Mouse (Mus musculus) embryo, embryonic 9.5 days (tissue): Measurements from ENCODE around the gene Sys1.
A peak's percentile ranks its signal among the peaks of the same experiment; 100 is the strongest.

Experiments used
- DNase-seq: peaks from one replicate; pipeline ENCODE4 v3.0.0-alpha.2; 2017; ENCODE audit errors: extremely low spot score

Sys1 gene

GRCm38 (mm10) chr2:164456864-164457300, at the start of gene Sys1:
Sys1 (plus strand) TSS chr2:164456964.
- peak; percentile 53 for DNase-seq

- DNase-seq: peak; percentile 73
Observed at GRCm38 (mm10) chr2:164407708-164408107, 49.1 kb upstream of the Sys1 start.

GRCm38 (mm10) chr2:164414167-164414566, 42.6 kb upstream of the Sys1 start:
- no peak for DNase-seq

- no peak for DNase-seq
Observed at GRCm38 (mm10) chr2:164414581-164414980, 42.2 kb upstream of the Sys1 start.

- no peak for DNase-seq
Observed at GRCm38 (mm10) chr2:164417198-164417597, 39.6 kb upstream of the Sys1 start.

- no peak for DNase-seq
Observed at GRCm38 (mm10) chr2:164418308-164418875, 38.4 kb upstream of the Sys1 start.

GRCm38 (mm10) chr2:164419489-164419888, 37.3 kb upstream of the Sys1 start:
- DNase-seq: no peak

- no peak for DNase-seq
Observed at GRCm38 (mm10) chr2:164421306-164421705, 35.5 kb upstream of the Sys1 start.

GRCm38 (mm10) chr2:164421979-164422378, 34.8 kb upstream of the Sys1 start:
- no peak for DNase-seq

- no peak for DNase-seq
Observed at GRCm38 (mm10) chr2:164422675-164423393, 33.9 kb upstream of the Sys1 start.

GRCm38 (mm10) chr2:164423464-164423863, 33.3 kb upstream of the Sys1 start:
- DNase-seq: no peak

- no peak for DNase-seq
Observed at GRCm38 (mm10) chr2:164424406-164424805, 32.4 kb upstream of the Sys1 start.

- no peak for DNase-seq
Observed at GRCm38 (mm10) chr2:164425401-164425800, 31.4 kb upstream of the Sys1 start.

- DNase-seq: no peak
Observed at GRCm38 (mm10) chr2:164426121-164426520, 30.6 kb upstream of the Sys1 start.

- no peak for DNase-seq
Observed at GRCm38 (mm10) chr2:164426952-164427351, 29.8 kb upstream of the Sys1 start.

- no peak for DNase-seq
Observed at GRCm38 (mm10) chr2:164428451-164428850, 28.3 kb upstream of the Sys1 start.

- no peak for DNase-seq
Observed at GRCm38 (mm10) chr2:164429881-164430615, 26.7 kb upstream of the Sys1 start.

- DNase-seq: no peak
Observed at GRCm38 (mm10) chr2:164430697-164431096, 26.1 kb upstream of the Sys1 start.

GRCm38 (mm10) chr2:164431676-164432465, 24.9 kb upstream of the Sys1 start:
- DNase-seq: no peak

GRCm38 (mm10) chr2:164432541-164433191, 24.1 kb upstream of the Sys1 start:
- no peak for DNase-seq

GRCm38 (mm10) chr2:164433278-164433895, 23.4 kb upstream of the Sys1 start:
- DNase-seq: no peak
